Mouse (Mus musculus) hematopoietic stem cell, adult 5-6 weeks (primary cell): Measurements from ENCODE around the gene Miip. TPM values are rescaled to one million over a fixed set of nuclear protein-coding genes. Genes with fewer than 3 reads are reported as not detected.
"Not testable (repeated sequence)": the region's sequence is repeated elsewhere in the genome, so short reads cannot be mapped to it uniquely, and the experiment has no call there.

ENCODE experiments used
- ATAC-seq, 2 experiments: fragments of 125-278 bp in 1 of 2; replicated peaks in 1 of 2; 2 replicates each; pipeline ENCODE4 v1.8.0; 2016 to 2017; ENCODE audit warnings: inconsistent platforms in 2 of 2, mild to moderate bottlenecking in 2 of 2, moderate number of reproducible peaks in 2 of 2, low read depth in 1 of 2, moderate TSS enrichment in 1 of 2; ENCODE audit not compliant: low FRiP score in 2 of 2, poor library complexity in 2 of 2, severe bottlenecking in 2 of 2, insufficient read depth in 1 of 2, low TSS enrichment in 1 of 2
- total RNA-seq: library from RNA; stranded (forward); fragments of 172-1452, 232-1000 nt; gene quantifications from 2 replicates; pipeline ENCODE4 v1.2.3, GENCODE M21; 2017

The Miip gene
- total RNA-seq, 1 experiment from 2014 or later: 29.5 TPM

GRCm38 (mm10) chr4:147879865-147880264 is 11.2 kb upstream of the Miip start:
- no peak for ATAC-seq

GRCm38 (mm10) chr4:147879456-147879855 is 10.8 kb upstream of the Miip start:
- no peak for ATAC-seq

- no peak for ATAC-seq
Measured at GRCm38 (mm10) chr4:147878537-147878936, 9.9 kb upstream of the Miip start.

- ATAC-seq: no peak
Measured at GRCm38 (mm10) chr4:147875852-147876575, 7.4 kb upstream of the Miip start.

- ATAC-seq: no peak
Measured at GRCm38 (mm10) chr4:147869238-147869637, 622 bp upstream of the Miip start.

- peak in 1 of 2 experiments; percentile 24; a peak in 1 of 4 replicates for ATAC-seq
Measured at GRCm38 (mm10) chr4:147867563-147868449, 810 bp downstream of the Miip start.

- not testable (repeated sequence) for ATAC-seq
Measured at GRCm38 (mm10) chr4:147866793-147867192, 1.8 kb downstream of the Miip start.

- ATAC-seq: no peak
Measured at GRCm38 (mm10) chr4:147866056-147866455, 2.6 kb downstream of the Miip start.

- ATAC-seq: no peak
Measured at GRCm38 (mm10) chr4:147865651-147866050, 3.0 kb downstream of the Miip start.

- ATAC-seq: no peak
Measured at GRCm38 (mm10) chr4:147862051-147862450, 6.6 kb downstream of the Miip start.

GRCm38 (mm10) chr4:147850776-147851175 is 17.8 kb downstream of the Miip start:
- ATAC-seq: no peak

- peak; percentile 46 to 65 for ATAC-seq
Measured at GRCm38 (mm10) chr4:147848584-147848991, 20.0 kb downstream of the Miip start.

GRCm38 (mm10) chr4:147847614-147848583 is 20.7 kb downstream of the Miip start, which contains the start of gene Zfp933:
Zfp933 (minus strand) TSS chr4:147848366.
- ATAC-seq: peak; percentile 89 to 94

GRCm38 (mm10) chr4:147842871-147843270 is 25.7 kb downstream of the Miip start:
- no peak for ATAC-seq

- not testable (repeated sequence) for ATAC-seq
Measured at GRCm38 (mm10) chr4:147839282-147839681, 29.3 kb downstream of the Miip start.

- no peak for ATAC-seq
Measured at GRCm38 (mm10) chr4:147824389-147824788, 44.2 kb downstream of the Miip start.

- 0 out of 4 replicates have a peak, but pooled peaks of 1 of the 2 experiments have one; percentile 51 for ATAC-seq
Measured at GRCm38 (mm10) chr4:147821414-147821813, 47.2 kb downstream of the Miip start.
